Mouse (Mus musculus) mouse embryonic stem cell (cell line): ENCODE measurements at regions not wholly inside any gene's neighbourhood (a gene's known extent, or its start where the extent isn't known, plus 50 kb on each side); places are given as distances from the start of the nearest gene placed in this dataset.

Source experiments
- in situ Hi-C, 2 experiments: fragments of 300-500 bp; cut with MboI; formaldehyde crosslinking; loops; 1 replicate in 1 of 2; 3 replicates in 1 of 2; pipeline ENCODE4 v1.14.3; 2019 to 2020; ENCODE audit warnings: low sequenced_read_pairs in 2 of 2, low pct_unique_long_range_greater_than_20kb in 1 of 2, mixed read lengths in 1 of 2; ENCODE audit not compliant: unreplicated experiment in 1 of 2

- in situ Hi-C loops = no loop called here
Observed at GRCm38 (mm10) chr14:99745209-99745608, 446.7 kb downstream of the Klf5 start.

GRCm38 (mm10) chr14:99748166-99748565 lies 449.7 kb downstream of the Klf5 start:
- in situ Hi-C loops = no loop called here

GRCm38 (mm10) chr14:99749308-99750305 lies 451.1 kb downstream of the Klf5 start:
- in situ Hi-C loops = no loop called here

- in situ Hi-C loops = no loop called here
Observed at GRCm38 (mm10) chr14:99758045-99758444, 459.6 kb downstream of the Klf5 start.

GRCm38 (mm10) chr14:99763336-99763735 lies 464.8 kb downstream of the Klf5 start:
- in situ Hi-C loops = no loop called here

GRCm38 (mm10) chr14:99771009-99771408 lies 472.5 kb downstream of the Klf5 start:
- in situ Hi-C loops = no loop called here

GRCm38 (mm10) chr14:99772774-99773423 lies 474.4 kb downstream of the Klf5 start:
- in situ Hi-C loops = no loop called here

GRCm38 (mm10) chr14:99778477-99778876 lies 480.0 kb downstream of the Klf5 start:
- in situ Hi-C loops = no loop called here

GRCm38 (mm10) chr14:99778957-99779356 lies 480.5 kb downstream of the Klf5 start:
- in situ Hi-C loops = no loop called here

GRCm38 (mm10) chr14:99783646-99784045 lies 485.2 kb downstream of the Klf5 start:
- in situ Hi-C loops = no loop called here

GRCm38 (mm10) chr14:99785106-99785505 lies 486.6 kb downstream of the Klf5 start:
- in situ Hi-C loops = no loop called here

- in situ Hi-C loops = no loop called here
Observed at GRCm38 (mm10) chr14:99786367-99786766, 487.9 kb downstream of the Klf5 start.

- in situ Hi-C loops = no loop called here
Observed at GRCm38 (mm10) chr14:99788185-99788584, 489.7 kb downstream of the Klf5 start.

- in situ Hi-C loops = no loop called here
Observed at GRCm38 (mm10) chr14:99796293-99796692, 488.2 kb downstream of the Klf12 start.

GRCm38 (mm10) chr14:99806052-99806451 lies 478.4 kb downstream of the Klf12 start:
- in situ Hi-C loops = no loop called here

- in situ Hi-C loops = no loop called here
Observed at GRCm38 (mm10) chr14:99806599-99806998, 477.9 kb downstream of the Klf12 start.

GRCm38 (mm10) chr14:99812741-99813485 lies 471.6 kb downstream of the Klf12 start:
- in situ Hi-C loops = no loop called here
